Mouse (Mus musculus) large intestine, adult 2 months (tissue): ENCODE results near the gene Klc1. TPM values are rescaled to one million over a fixed set of nuclear protein-coding genes. Genes with fewer than 3 reads are reported as not detected.

ENCODE experiments used
- DNase-seq: peaks from one replicate; pipeline ENCODE4 v3.0.0-alpha.2; 2012; ENCODE audit warnings: low read depth, low spot score
- WGBS: fragments of 180-500 bp; shearing (Covaris S2); methylation state at CpG from one replicate; pipeline ENCODE4 v1.1.7; 2018; 5-methylcytosine and 5-hydroxymethylcytosine counted together
- polyA plus RNA-seq: library from polyadenylated mRNA; depleted of rRNA; stranded (reverse); fragments of >200 nt; gene quantifications from 2 replicates; pipeline ENCODE4 v1.2.3, GENCODE M21; 2012

Klc1 gene
- polyA plus RNA-seq, 1 experiment: 34.2 TPM

DNA sequence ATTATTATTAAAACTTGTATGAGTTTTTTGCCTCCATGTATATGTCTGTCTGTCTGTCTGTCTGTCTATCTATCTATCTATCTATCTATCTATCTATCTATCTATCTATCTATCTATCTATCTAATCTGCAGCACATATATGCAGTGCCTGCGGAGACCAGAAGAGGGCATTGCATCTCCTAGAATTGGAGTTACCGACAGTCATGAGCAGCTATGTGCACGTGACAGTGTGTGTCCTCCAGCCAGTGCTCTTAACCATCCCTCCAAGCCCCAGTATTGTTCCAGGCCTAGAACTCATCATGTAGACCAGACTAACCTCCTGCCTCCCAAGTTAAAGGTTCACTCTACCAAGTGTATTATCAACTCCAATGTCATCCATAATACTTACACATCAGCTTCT, 19.9 kb upstream of the Klc1 start:
- WGBS: 23% methylated on average over 3 of the region's 3 CpGs
- no peak for DNase-seq

- WGBS: 83% methylated on average over 8 of the region's 8 CpGs
- no peak for DNase-seq
These were observed 17.3 kb upstream of the Klc1 start for GRCm38 (mm10) chr12:111741338-111741737.

DNA sequence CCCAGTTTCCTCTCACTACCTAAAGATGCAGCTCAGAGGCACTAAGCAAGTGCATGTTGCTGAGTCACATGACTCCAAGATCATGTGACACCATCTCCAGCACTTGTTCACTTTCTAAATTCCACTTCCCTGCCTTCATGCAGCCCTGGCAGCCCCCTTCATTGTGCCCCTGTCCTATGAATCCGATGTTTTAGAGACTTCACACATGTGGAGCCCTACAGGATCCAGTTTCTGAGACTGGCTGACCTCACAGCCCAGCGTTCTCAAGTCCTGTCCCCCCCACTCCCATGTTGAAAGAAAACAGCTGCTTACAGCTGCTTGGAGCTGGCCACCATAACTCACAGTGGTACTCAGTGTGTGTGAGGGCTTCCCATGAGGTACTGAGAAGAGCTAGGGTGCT, 15.2 kb upstream of the Klc1 start:
- 72% methylated on average over 2 of the region's 2 CpGs for WGBS
- no peak for DNase-seq

- DNase-seq: no peak
These were observed 14.6 kb upstream of the Klc1 start for GRCm38 (mm10) chr12:111743981-111744423.

GRCm38 (mm10) chr12:111745274-111745673, 13.4 kb upstream of the Klc1 start:
- 69% methylated on average over 6 of the region's 6 CpGs for WGBS

More at GRCm38 (mm10) chr12:111743981-111744423, 14.6 kb upstream of the Klc1 start:
- WGBS: 67% methylated on average over 11 of the region's 11 CpGs

DNA sequence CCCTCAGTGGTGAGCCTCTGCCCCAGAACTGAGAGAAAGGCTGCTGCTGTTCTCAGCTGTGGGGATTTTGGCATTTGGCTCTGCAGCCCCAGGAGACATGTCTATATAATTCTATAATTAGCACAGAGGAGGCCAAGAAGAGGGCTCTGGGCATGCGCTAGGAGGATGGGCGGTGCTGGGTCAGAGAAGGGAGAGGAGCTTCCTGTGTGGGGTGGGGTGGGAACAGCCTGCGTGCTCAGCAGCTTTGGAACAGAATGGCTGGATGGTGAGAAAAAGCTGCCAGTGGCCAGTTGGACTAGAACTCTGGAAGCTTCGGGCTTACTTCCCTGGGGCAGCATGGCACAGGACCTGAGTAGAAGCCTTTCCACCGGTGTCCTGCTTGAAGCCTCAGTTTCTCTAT, 12.6 kb upstream of the Klc1 start:
- WGBS: 28% methylated on average over 5 of the region's 5 CpGs
- no peak for DNase-seq

More at GRCm38 (mm10) chr12:111745274-111745673, 13.4 kb upstream of the Klc1 start:
- DNase-seq: no peak

- 88% methylated on average over 7 of the region's 7 CpGs for WGBS
These were observed 11.2 kb upstream of the Klc1 start for GRCm38 (mm10) chr12:111747421-111747820.

GRCm38 (mm10) chr12:111750739-111751138, 7.9 kb upstream of the Klc1 start:
- WGBS: 96% methylated on average over 3 of the region's 3 CpGs
- no peak for DNase-seq

More at GRCm38 (mm10) chr12:111747421-111747820, 11.2 kb upstream of the Klc1 start:
- no peak for DNase-seq

- 80% methylated on average over 6 of the region's 6 CpGs for WGBS
- DNase-seq: no peak
These were observed 6.2 kb upstream of the Klc1 start for GRCm38 (mm10) chr12:111752491-111752890.

- 27% methylated on average over 9 of the region's 9 CpGs for WGBS
- DNase-seq: no peak
These were observed 5.3 kb upstream of the Klc1 start for GRCm38 (mm10) chr12:111753347-111753746.

GRCm38 (mm10) chr12:111754710-111755109, 3.9 kb upstream of the Klc1 start:
- no peak for DNase-seq

DNA sequence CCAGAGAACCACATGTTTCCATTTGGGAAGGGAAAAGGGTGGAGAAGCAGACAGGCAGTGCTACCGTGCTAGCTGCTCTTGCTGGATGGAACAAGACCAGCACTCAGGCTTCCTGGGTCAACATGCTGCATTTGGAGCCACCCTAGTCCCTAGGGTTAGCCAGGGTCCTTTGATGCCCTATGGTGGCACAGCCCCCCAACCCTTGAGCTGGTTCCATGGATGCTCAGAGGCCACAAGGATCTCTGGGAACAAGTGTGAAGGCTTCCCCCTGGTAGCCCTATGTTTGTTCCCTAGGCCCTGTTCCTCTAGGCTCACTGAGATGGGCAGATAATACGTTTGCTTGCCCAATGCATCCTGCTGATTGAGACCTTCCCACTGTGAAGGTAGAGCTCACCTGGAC, 3.4 kb upstream of the Klc1 start:
- 34% methylated on average over 2 of the region's 2 CpGs for WGBS
- no peak for DNase-seq

DNA sequence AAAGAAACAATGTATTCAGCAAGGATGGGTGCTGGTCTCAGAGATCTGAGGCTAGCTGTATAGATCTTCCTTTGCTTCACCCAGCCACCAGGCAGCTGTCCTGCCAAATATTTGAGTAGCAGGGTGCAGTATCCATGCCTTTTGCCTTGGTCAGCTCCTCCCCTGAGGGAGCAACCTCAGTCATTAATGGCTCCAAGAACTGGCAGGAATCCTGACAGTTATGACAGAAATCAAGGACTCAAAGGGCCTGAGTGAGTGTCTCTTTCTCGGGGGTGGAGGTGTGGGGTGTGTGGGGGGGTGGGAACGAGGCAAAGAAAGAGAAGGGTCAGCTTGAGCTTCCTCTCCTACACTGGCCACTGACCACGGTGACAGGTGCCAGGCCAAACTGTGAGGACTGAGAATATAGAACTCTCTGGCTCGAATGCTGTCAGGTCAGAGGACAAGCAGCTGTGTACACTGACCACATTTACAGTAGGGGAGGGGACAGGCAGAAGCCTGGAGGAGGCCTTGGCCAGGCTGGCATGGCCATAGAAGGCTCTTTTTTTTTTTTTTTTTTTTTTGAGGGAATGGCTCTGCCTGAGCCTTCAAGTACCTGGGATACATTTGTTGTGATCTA, 2.5 kb upstream of the Klc1 start:
- DNase-seq: no peak
- 28% methylated on average over 4 of the region's 4 CpGs for WGBS

- 33% methylated on average over 5 of the region's 5 CpGs for WGBS
- no peak for DNase-seq
These were observed 2.0 kb upstream of the Klc1 start for GRCm38 (mm10) chr12:111756698-111757082.

DNA sequence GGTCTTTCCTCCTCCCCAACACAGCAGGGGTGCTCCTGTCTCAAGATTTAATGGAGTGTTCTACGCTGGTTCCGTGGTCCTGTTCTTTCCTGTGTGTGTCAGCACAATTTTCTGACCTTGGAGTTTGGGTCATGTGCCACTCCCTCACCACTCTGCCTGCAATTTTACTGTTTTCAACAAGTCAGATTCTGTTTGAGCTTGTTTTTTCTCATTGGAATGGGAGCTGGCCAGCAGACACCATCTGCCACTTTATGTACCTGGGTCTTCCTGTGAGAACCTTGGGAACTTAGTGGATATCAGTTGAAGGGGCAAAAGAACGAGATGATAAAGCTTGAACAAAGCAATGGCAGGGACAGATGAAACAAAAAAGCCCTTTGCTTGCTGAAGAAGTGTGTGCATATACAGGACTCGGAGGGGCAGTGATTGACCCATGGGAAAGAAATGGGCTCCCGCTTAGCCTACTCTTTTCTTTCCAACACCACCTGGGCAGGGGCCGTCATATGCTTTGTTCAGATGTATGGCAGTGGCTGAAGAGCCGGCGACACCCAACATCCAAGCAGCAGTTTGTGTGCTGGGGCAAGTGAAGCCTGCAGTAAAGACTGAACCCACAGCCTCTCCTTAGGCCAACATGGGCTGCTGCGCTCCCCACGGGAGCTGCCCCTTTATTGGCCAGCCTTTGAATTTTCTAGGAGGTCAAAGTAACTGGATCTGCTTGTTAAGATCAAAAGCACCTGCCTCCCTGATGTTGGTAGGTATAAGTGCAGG, 906 bp upstream of the Klc1 start:
- WGBS: 26% methylated on average over 10 of the region's 10 CpGs
- no peak for DNase-seq

- no peak for DNase-seq
- 3% methylated on average over 35 of the region's 35 CpGs for WGBS
These were observed 770 bp downstream of the Klc1 start for GRCm38 (mm10) chr12:111759176-111760061.

- 60% methylated on average over 7 of the region's 7 CpGs for WGBS
- no peak for DNase-seq
These were observed 1.8 kb downstream of the Klc1 start for GRCm38 (mm10) chr12:111760306-111760908.

- DNase-seq: no peak
- WGBS: 91% methylated on average over 13 of the region's 13 CpGs
These were observed 4.1 kb downstream of the Klc1 start for GRCm38 (mm10) chr12:111762620-111763280.
